Mouse (Mus musculus) heart, embryonic 12.5 days (tissue): ENCODE measurements around the gene Tmem242. TPM values are rescaled to one million over a fixed set of nuclear protein-coding genes. Genes with fewer than 3 reads are reported as not detected.
"Not testable (repeated sequence)": the region's sequence is repeated elsewhere in the genome, so short reads cannot be mapped to it uniquely, and the experiment has no call there.

Experiments
- ATAC-seq: fragments of 200-750 bp; cut with Nextera tagmentation; 2 replicates; pipeline ENCODE4 v1.8.0; 2017; ENCODE audit warnings: moderate TSS enrichment, moderate library complexity; ENCODE audit not compliant: insufficient number of reproducible peaks, low FRiP score
- H3K27ac ChIP-seq: fragments of 300-500 bp; sonication (generic); 2 replicates; pipeline ENCODE4 v1.5.1; 2016; ENCODE audit warnings: mild to moderate bottlenecking, moderate library complexity; ENCODE audit not compliant: poor library complexity, severe bottlenecking
- H3K27me3 ChIP-seq: fragments of 300-500 bp; sonication (generic); replicated peaks from 2 replicates; pipeline ENCODE4 v1.6.1; 2016; ENCODE audit warnings: mild to moderate bottlenecking, moderate library complexity
- H3K36me3 ChIP-seq: fragments of 300-500 bp; sonication (generic); 2 replicates; pipeline ENCODE4 v1.6.1; 2016; ENCODE audit warnings: mild to moderate bottlenecking, moderate library complexity
- H3K4me1 ChIP-seq: fragments of 300-500 bp; sonication (generic); replicated peaks from 2 replicates; pipeline ENCODE4 v1.6.1; 2016; ENCODE audit warnings: mild to moderate bottlenecking
- H3K4me2 ChIP-seq: fragments of 300-500 bp; sonication (generic); 2 replicates; pipeline ENCODE4 v1.6.1; 2016; ENCODE audit warnings: mild to moderate bottlenecking, moderate library complexity
- H3K4me3 ChIP-seq: fragments of 300-500 bp; sonication (generic); 2 replicates; pipeline ENCODE4 v1.5.1; 2016; ENCODE audit warnings: mild to moderate bottlenecking
- H3K9ac ChIP-seq: fragments of 300-500 bp; sonication (generic); 2 replicates; pipeline ENCODE4 v1.6.1; 2016; ENCODE audit warnings: mild to moderate bottlenecking, moderate library complexity
- H3K9me3 ChIP-seq: fragments of 300-500 bp; sonication (generic); replicated peaks from 2 replicates; pipeline ENCODE4 v1.6.1; 2016; ENCODE audit warnings: mild to moderate bottlenecking, moderate library complexity
- WGBS: fragments of 180-500 bp; shearing (Covaris S2); methylation state at CpG from one replicate; pipeline ENCODE4 v1.1.7; 2016; 5-methylcytosine and 5-hydroxymethylcytosine counted together
- polyA plus RNA-seq: library from polyadenylated mRNA; unstranded; fragments of >200 nt; fragmentation: Nextera tagmentation; extraction: Ambion mirVana; gene quantifications from 2 replicates; pipeline ENCODE4 v1.2.1, GENCODE M21; 2016

The Tmem242 gene
- polyA plus RNA-seq, 1 experiment from 2014 or later: 111 TPM

DNA sequence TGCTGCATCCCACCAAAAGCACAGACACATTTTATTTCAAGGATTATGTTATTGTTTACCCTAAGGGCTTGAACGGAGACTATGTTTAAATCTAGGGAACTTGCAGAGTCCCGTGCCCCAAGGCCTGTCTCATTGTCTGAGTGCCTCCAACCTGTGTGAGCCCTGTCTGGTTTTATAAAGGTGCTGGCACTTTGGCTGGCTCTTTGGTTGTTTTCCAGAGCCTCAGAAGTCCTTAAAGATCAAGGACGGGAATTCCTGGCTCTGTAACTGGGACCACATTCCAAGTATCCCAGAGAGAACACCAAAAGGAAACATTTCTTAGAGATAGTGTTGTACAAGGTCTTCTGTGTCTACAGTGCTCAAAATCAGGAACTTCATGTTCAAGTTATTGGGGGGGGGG, 3.2 kb upstream of the Tmem242 start:
- Histone ChIP-seq H3K9ac (no peak overlapping the region), H3K9me3 (no peaks in the 10 kb centered on the region), H3K4me1 (peaks cover 18% of the 10 kb centered on the region), H3K4me2 (no peak overlapping the region), H3K27me3 (peaks cover 18% of the 10 kb centered on the region), H3K27ac (no peak overlapping the region), H3K36me3 (no peaks in the 10 kb centered on the region), H3K4me3 (no peak overlapping the region)
- WGBS: 57% methylated on average over 3 of the region's 3 CpGs
- ATAC-seq: no peak

- not testable (repeated sequence) for H3K9ac ChIP-seq, ATAC-seq, H3K27ac ChIP-seq, H3K4me2 ChIP-seq, H3K36me3 ChIP-seq, H3K9me3 ChIP-seq, H3K4me3 ChIP-seq
- 76% methylated on average over 5 of the region's 5 CpGs for WGBS
- peaks cover 18% of the 10 kb centered on the region for H3K27me3 ChIP-seq
- H3K4me1 ChIP-seq: peaks cover 18% of the 10 kb centered on the region
These were observed 2.3 kb upstream of the Tmem242 start for GRCm38 (mm10) chr17:5442403-5442802.

DNA sequence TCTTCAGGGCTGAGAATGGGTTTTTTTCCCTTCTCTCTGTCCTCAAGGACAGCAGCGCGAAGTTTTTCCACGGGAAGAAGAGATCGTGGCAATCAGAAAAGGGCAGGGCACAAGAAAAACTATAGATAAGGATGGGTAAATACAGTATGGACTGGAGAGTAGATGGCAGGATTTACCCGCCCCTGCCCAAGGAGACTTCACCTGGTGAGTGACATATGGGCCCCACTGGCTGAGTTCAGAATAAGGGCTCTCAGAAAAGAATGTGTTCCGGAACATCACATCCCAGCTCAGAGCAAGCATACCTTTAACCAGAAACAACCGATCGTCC, 264 bp downstream of the Tmem242 start:
- peaks cover 12% of the 10 kb centered on the region; the same call in 1 of the 2 replicates for H3K27me3 ChIP-seq
- peak; percentile 10; the same call in 1 of the 2 replicates for ATAC-seq
- under 1% methylated on average over 8 of the region's 8 CpGs for WGBS
- H3K36me3 ChIP-seq: no peaks in the 10 kb centered on the region
- no peaks in the 10 kb centered on the region for H3K9me3 ChIP-seq
- H3K4me2 ChIP-seq: peak overlapping the region; percentile 95
- peak overlapping the region; percentile 83 for H3K4me3 ChIP-seq
- H3K9ac ChIP-seq: peak overlapping the region; percentile 89
- peaks cover 18% of the 10 kb centered on the region for H3K4me1 ChIP-seq
- peak overlapping the region; percentile 57; the same call in 1 of the 2 replicates for H3K27ac ChIP-seq

DNA sequence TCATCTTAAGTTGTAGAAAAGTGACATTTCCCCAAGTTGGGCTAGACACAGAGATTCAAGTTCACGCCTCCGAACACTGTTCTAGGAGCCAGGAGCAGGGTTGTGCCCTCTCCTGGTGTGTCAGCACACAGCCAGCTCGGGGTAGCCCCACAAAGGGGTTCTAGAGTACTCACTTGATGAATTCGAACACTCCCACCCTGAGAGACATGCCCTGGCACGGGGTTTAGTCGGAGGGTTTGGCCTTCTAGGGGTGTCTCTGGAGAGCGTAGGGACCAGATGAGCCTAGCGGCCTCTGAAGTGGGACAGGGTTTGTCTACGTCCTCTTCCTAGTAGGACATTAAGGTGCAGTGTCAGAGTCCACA, 10.3 kb downstream of the Tmem242 start:
- peaks cover 12% of the 10 kb centered on the region for H3K4me1 ChIP-seq
- H3K4me3 ChIP-seq: no peak overlapping the region
- no peak overlapping the region for H3K9ac ChIP-seq
- no peaks in the 10 kb centered on the region for H3K9me3 ChIP-seq
- H3K4me2 ChIP-seq: no peak overlapping the region
- peaks cover 44% of the 10 kb centered on the region for H3K36me3 ChIP-seq
- 77% methylated on average over 9 of the region's 9 CpGs for WGBS
- no peak overlapping the region for H3K27ac ChIP-seq
- ATAC-seq: peak; percentile 23; the same call in 1 of the 2 replicates
- H3K27me3 ChIP-seq: no peaks in the 10 kb centered on the region

DNA sequence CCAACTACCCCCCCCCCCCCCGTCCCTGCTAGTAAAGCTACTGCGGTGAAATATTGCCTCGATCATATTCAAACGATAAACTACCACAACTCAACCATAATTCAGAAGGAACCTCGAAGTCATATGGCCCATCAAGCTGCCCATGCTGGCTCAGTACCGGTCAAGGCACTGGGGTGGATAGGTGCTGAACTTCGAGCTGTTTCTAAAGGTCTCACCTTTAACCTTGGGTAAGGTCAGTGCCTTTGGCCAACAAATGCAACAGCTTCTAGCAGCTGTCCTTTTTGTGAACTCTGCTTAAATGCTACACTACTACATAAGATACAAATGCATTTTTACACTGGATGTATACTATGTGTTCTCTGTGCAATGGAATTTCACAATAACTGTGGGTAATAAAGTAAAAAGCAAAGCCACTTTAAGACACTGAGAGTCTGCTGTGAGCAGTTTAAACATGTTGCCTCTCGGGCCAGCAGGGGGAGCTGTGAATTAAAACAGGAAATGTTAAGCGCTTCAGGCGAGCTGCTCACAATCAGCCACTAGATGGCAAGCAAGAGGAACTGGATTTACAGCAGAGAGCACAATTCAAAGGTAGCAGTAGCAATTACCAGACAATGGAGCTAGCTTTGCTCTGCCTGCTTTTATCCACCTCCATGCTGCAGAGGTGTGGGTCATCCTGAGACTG, 10.8 kb downstream of the Tmem242 start:
- ATAC-seq: peak; percentile 37; the same call in 1 of the 2 replicates
- WGBS: 55% methylated on average over 10 of the region's 10 CpGs
- H3K4me1 ChIP-seq: peaks cover 16% of the 10 kb centered on the region
- H3K36me3 ChIP-seq: peaks cover 44% of the 10 kb centered on the region
- H3K27ac ChIP-seq: no peak overlapping the region
- no peak overlapping the region for H3K4me3 ChIP-seq
- no peak overlapping the region for H3K4me2 ChIP-seq
- no peak overlapping the region for H3K9ac ChIP-seq
- H3K27me3 ChIP-seq: no peaks in the 10 kb centered on the region
- H3K9me3 ChIP-seq: no peaks in the 10 kb centered on the region

DNA sequence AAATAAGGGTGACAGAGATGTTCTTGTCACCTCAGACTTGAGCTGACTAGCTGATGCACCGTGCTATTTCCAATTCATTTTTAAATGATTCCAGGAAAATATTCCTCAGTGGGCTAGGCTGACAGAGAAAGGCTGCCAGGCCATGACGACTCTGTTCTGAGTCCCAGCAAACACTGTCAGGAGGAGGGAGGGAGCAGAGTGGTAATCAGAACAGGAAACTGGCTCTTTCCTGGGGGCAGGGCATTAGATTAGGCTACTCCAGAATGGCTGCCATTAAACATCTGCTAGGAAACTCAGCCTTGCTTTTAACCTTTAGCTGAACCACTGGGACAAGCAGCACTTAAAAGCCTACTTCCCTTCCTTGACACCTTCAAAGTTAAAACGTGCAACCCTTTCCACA, 14.9 kb downstream of the Tmem242 start:
- Histone ChIP-seq H3K4me1 (peaks cover 41% of the 10 kb centered on the region), H3K9me3 (no peaks in the 10 kb centered on the region), H3K9ac (no peak overlapping the region), H3K27ac (no peak overlapping the region), H3K36me3 (peaks cover 18% of the 10 kb centered on the region), H3K27me3 (no peaks in the 10 kb centered on the region), H3K4me3 (no peak overlapping the region), H3K4me2 (peak overlapping the region; percentile 3; the same call in 1 of the 2 replicates)
- 28% methylated on average over 3 of the region's 3 CpGs for WGBS
- ATAC-seq: 0 out of 2 replicates have a peak, but pooled peaks have one; percentile 51

GRCm38 (mm10) chr17:5424156-5424555, 15.9 kb downstream of the Tmem242 start:
- H3K4me2 ChIP-seq: no peak overlapping the region
- no peaks in the 10 kb centered on the region for H3K27me3 ChIP-seq
- peaks cover 21% of the 10 kb centered on the region for H3K36me3 ChIP-seq
- no peaks in the 10 kb centered on the region for H3K9me3 ChIP-seq
- peaks cover 47% of the 10 kb centered on the region for H3K4me1 ChIP-seq
- no peak overlapping the region for H3K27ac ChIP-seq
- H3K9ac ChIP-seq: 0 out of 2 replicates have a peak overlapping the region, but pooled peaks have one; percentile 7
- no peak for ATAC-seq
- H3K4me3 ChIP-seq: no peak overlapping the region
- 66% methylated on average over 8 of the region's 8 CpGs for WGBS

DNA sequence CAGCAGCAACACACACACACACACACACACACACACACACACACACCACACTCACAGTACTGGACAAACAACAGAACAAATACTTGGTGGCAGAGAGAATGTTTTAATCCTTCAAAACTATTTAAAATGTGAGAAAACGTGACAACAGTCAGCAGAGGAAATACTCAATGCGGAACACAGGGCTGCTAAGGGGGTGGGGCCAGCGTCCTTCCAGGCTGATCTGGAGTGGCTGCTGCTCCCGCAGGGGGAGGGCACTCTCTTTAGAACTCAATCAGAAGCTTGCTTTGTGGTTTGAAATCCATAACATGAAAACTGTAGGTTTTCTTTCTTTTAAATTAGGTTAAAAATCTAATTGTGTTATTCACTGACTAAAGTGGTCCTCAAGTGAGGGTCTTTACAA, 18.2 kb downstream of the Tmem242 start:
- Histone ChIP-seq H3K9me3 (no peaks in the 10 kb centered on the region; the same call in 1 of the 2 replicates), H3K9ac (no peak overlapping the region), H3K4me2 (no peak overlapping the region), H3K27ac (no peak overlapping the region), H3K27me3 (no peaks in the 10 kb centered on the region), H3K4me1 (peaks cover 47% of the 10 kb centered on the region), H3K36me3 (peaks cover 29% of the 10 kb centered on the region; the same call in 1 of the 2 replicates), H3K4me3 (no peak overlapping the region)
- WGBS: 54% methylated on average over 4 of the region's 4 CpGs
- no peak for ATAC-seq

GRCm38 (mm10) chr17:5419771-5420518, 20.1 kb downstream of the Tmem242 start:
- Histone ChIP-seq H3K4me3 (no peak overlapping the region), H3K36me3 (peaks cover 29% of the 10 kb centered on the region; the same call in 1 of the 2 replicates), H3K27ac (no peak overlapping the region), H3K4me1 (peaks cover 37% of the 10 kb centered on the region), H3K9me3 (no peaks in the 10 kb centered on the region; the same call in 1 of the 2 replicates), H3K4me2 (no peak overlapping the region), H3K9ac (no peak overlapping the region), H3K27me3 (no peaks in the 10 kb centered on the region)
- 71% methylated on average over 6 of the region's 6 CpGs for WGBS
- no peak for ATAC-seq

DNA sequence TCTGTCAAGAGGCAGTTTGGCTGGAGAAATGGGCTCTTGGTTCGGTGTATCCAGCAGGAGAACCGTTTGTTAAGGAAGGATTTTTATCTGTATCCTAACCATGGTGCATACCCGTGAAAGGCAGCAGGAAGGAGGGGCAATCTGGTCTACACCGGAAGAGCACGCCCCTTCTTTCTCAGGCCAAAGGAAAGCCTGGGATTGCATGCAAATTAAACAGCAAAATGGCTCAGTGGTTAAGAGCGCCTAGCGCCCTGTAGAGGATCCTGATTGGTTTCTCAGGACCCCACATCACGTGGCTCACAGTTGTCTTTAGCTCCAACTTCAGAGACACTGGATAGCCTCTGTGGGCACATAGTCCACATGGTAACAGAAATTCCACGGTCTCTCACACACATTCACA, 21.0 kb downstream of the Tmem242 start:
- 87% methylated on average over 9 of the region's 9 CpGs for WGBS
- Histone ChIP-seq H3K9ac (no peak overlapping the region), H3K27ac (no peak overlapping the region), H3K9me3 (no peaks in the 10 kb centered on the region; the same call in 1 of the 2 replicates), H3K4me1 (peaks cover 29% of the 10 kb centered on the region), H3K27me3 (no peaks in the 10 kb centered on the region), H3K4me3 (no peak overlapping the region), H3K4me2 (no peak overlapping the region), H3K36me3 (peaks cover 29% of the 10 kb centered on the region; the same call in 1 of the 2 replicates)
- no peak for ATAC-seq

GRCm38 (mm10) chr17:5418545-5418944, 21.5 kb downstream of the Tmem242 start, which contains the start of gene Ldhal6b:
Gene Ldhal6b, minus strand, starts transcription at chr17:5418767.
- peaks cover 24% of the 10 kb centered on the region for H3K4me1 ChIP-seq
- no peaks in the 10 kb centered on the region for H3K27me3 ChIP-seq
- 96% methylated on average over 11 of the region's 11 CpGs for WGBS
- H3K36me3 ChIP-seq: peaks cover 29% of the 10 kb centered on the region; the same call in 1 of the 2 replicates
- no peak within 1 kb of the TSS for H3K4me2 ChIP-seq
- no peak for ATAC-seq
- no peak within 1 kb of the TSS for H3K4me3 ChIP-seq
- H3K27ac ChIP-seq: no peak within 1 kb of the TSS
- no peaks in the 10 kb centered on the region; the same call in 1 of the 2 replicates for H3K9me3 ChIP-seq
- H3K9ac ChIP-seq: no peak within 1 kb of the TSS
